Mouse (Mus musculus) kidney, postnatal 25 days (tissue): ENCODE data around the gene Tmem252.
"Not testable (repeated sequence)": the region's sequence is repeated elsewhere in the genome, so short reads cannot be mapped to it uniquely, and the experiment has no call there.

Experiments
- DNase-seq, 2 experiments: peaks; one replicate each; pipeline ENCODE4 v3.0.0; 2021; ENCODE audit warnings: mixed read lengths in 2 of 2

Tmem252 gene

GRCm38 (mm10) chr19:24683016-24683720 lies 9.4 kb downstream of the Tmem252 start:
- DNase-seq, result peak; percentile 78 to 92

- DNase-seq, result no peak
Measured at GRCm38 (mm10) chr19:24686411-24686810, 12.6 kb downstream of the Tmem252 start.

- no peak for DNase-seq
Measured at GRCm38 (mm10) chr19:24688327-24688726, 14.5 kb downstream of the Tmem252 start.

- DNase-seq, result peak; percentile 55 to 67
Measured at GRCm38 (mm10) chr19:24689531-24689930, 15.7 kb downstream of the Tmem252 start.

GRCm38 (mm10) chr19:24692691-24693090 lies 18.9 kb downstream of the Tmem252 start:
- DNase-seq, result no peak

GRCm38 (mm10) chr19:24697946-24698345 lies 24.1 kb downstream of the Tmem252 start:
- no peak for DNase-seq

GRCm38 (mm10) chr19:24698651-24699050 lies 24.8 kb downstream of the Tmem252 start:
- DNase-seq, result no peak

GRCm38 (mm10) chr19:24699196-24699595 lies 25.4 kb downstream of the Tmem252 start:
- peak in 1 of 2 experiments; percentile 30 for DNase-seq

GRCm38 (mm10) chr19:24699910-24700309 lies 26.1 kb downstream of the Tmem252 start:
- DNase-seq, result no peak

- DNase-seq, result no peak
Measured at GRCm38 (mm10) chr19:24700664-24701063, 26.9 kb downstream of the Tmem252 start.

- DNase-seq, result peak; percentile 58 to 60
Measured at GRCm38 (mm10) chr19:24701716-24702115, 27.9 kb downstream of the Tmem252 start.

GRCm38 (mm10) chr19:24703168-24703567 lies 29.4 kb downstream of the Tmem252 start:
- DNase-seq, result not testable (repeated sequence)

GRCm38 (mm10) chr19:24703680-24704079 lies 29.9 kb downstream of the Tmem252 start:
- DNase-seq, result no peak

- no peak for DNase-seq
Measured at GRCm38 (mm10) chr19:24704326-24704725, 30.5 kb downstream of the Tmem252 start.

GRCm38 (mm10) chr19:24705395-24705794 lies 31.6 kb downstream of the Tmem252 start:
- peak in 1 of 2 experiments; percentile 71 for DNase-seq

- no peak for DNase-seq
Measured at GRCm38 (mm10) chr19:24707071-24707906, 33.5 kb downstream of the Tmem252 start.

- no peak for DNase-seq
Measured at GRCm38 (mm10) chr19:24708032-24708431, 34.2 kb downstream of the Tmem252 start.

GRCm38 (mm10) chr19:24716303-24717097 lies 42.7 kb downstream of the Tmem252 start:
- DNase-seq, result no peak

GRCm38 (mm10) chr19:24718021-24718420 lies 44.2 kb downstream of the Tmem252 start:
- no peak for DNase-seq

GRCm38 (mm10) chr19:24719504-24719903 lies 45.7 kb downstream of the Tmem252 start:
- DNase-seq, result no peak

GRCm38 (mm10) chr19:24720448-24720847 lies 46.6 kb downstream of the Tmem252 start:
- DNase-seq, result no peak

GRCm38 (mm10) chr19:24724362-24724761 lies 50.6 kb downstream of the Tmem252 start:
- DNase-seq, result no peak

GRCm38 (mm10) chr19:24730661-24731060 lies 56.9 kb downstream of the Tmem252 start:
- DNase-seq, result peak in 1 of 2 experiments; percentile 40
